Mouse (Mus musculus): ENCODE results near the gene Fkbp9. TPM values are rescaled to one million over a fixed set of nuclear protein-coding genes. Genes with fewer than 3 reads are reported as not detected.

The Fkbp9 gene
- polyA plus RNA-seq, 1 experiment: not detected

- TF ChIP-seq GATA1 (IDR thresholded peaks at IDR 0.05; ENCODE audit: low read length): no peak
Measured at GRCm38 (mm10) chr6:56910910-56911309, 79.1 kb downstream of the Fkbp9 start.

- peak; percentile 79 for TF ChIP-seq GATA1 (IDR thresholded peaks at IDR 0.05; ENCODE audit: low read length)
Measured at GRCm38 (mm10) chr6:56913092-56913858, 81.4 kb downstream of the Fkbp9 start.

GRCm38 (mm10) chr6:56916279-56916678, 84.4 kb downstream of the Fkbp9 start:
- no peak for TF ChIP-seq GATA1 (IDR thresholded peaks at IDR 0.05; ENCODE audit: low read length)

- TF ChIP-seq GATA1 (IDR thresholded peaks at IDR 0.05; ENCODE audit: low read length): no peak
Measured at GRCm38 (mm10) chr6:56917578-56918368, 85.9 kb downstream of the Fkbp9 start.

- TF ChIP-seq GATA1 (IDR thresholded peaks at IDR 0.05; ENCODE audit: low read length): peak; percentile 70
Measured at GRCm38 (mm10) chr6:56919330-56920044, 87.6 kb downstream of the Fkbp9 start.

- peak; percentile 90 for TF ChIP-seq GATA1 (IDR thresholded peaks at IDR 0.05; ENCODE audit: low read length)
Measured at GRCm38 (mm10) chr6:56920222-56921092, 88.6 kb downstream of the Fkbp9 start.

GRCm38 (mm10) chr6:56923331-56923725, 91.5 kb downstream of the Fkbp9 start:
- TF ChIP-seq GATA1 (IDR thresholded peaks at IDR 0.05; ENCODE audit: low read length): no peak

GRCm38 (mm10) chr6:56923726-56924707, 92.2 kb downstream of the Fkbp9 start, which contains the start of the genes Nt5c3 and Vmn1r4:
Nt5c3 (minus strand) TSS chr6:56923932.
Vmn1r4 (plus strand) TSS chr6:56924015.
- no peak for TF ChIP-seq GATA1 (IDR thresholded peaks at IDR 0.05; ENCODE audit: low read length)

Other genes starting within 250 kb of the Fkbp9 start
- 0.63 and 2.0 TPM in 2 replicates for gene Lsm5, start 127.3 kb upstream of the Fkbp9 start, polyA plus RNA-seq (2012)
- gene Avl9, start 117.2 kb upstream of the Fkbp9 start, polyA plus RNA-seq (2012): 8.5 and 9.8 TPM in 2 replicates
- 3.2 and 5.7 TPM in 2 replicates for gene Kbtbd2, start 34.2 kb upstream of the Fkbp9 start, polyA plus RNA-seq (2012)
- 97.7 and 126 TPM in 2 replicates for gene Nt5c3, start 91.9 kb downstream of the Fkbp9 start, polyA plus RNA-seq (2012)
- gene Vmn1r4, start 92.0 kb downstream of the Fkbp9 start, polyA plus RNA-seq (2012): not detected in 2 replicates
- gene Vmn1r5, start 138.2 kb downstream of the Fkbp9 start, polyA plus RNA-seq (2012): not detected in 2 replicates
- gene Vmn1r6, start 165.2 kb downstream of the Fkbp9 start, polyA plus RNA-seq (2012): not detected in 2 replicates
- not detected in 2 replicates for gene Vmn1r7, start 193.3 kb downstream of the Fkbp9 start, polyA plus RNA-seq (2012)
- gene Vmn1r8, start 200.2 kb downstream of the Fkbp9 start, polyA plus RNA-seq (2012): not detected in 2 replicates
- not detected in 2 replicates for gene Vmn1r9, start 234.7 kb downstream of the Fkbp9 start, polyA plus RNA-seq (2012)